Mouse (Mus musculus): ENCODE results near the gene Cfap299. TPM values are rescaled to one million over a fixed set of nuclear protein-coding genes. Genes with fewer than 3 reads are reported as not detected.

Cfap299 gene
- total and polyA plus RNA-seq, 3 experiments, result not detected

DNA sequence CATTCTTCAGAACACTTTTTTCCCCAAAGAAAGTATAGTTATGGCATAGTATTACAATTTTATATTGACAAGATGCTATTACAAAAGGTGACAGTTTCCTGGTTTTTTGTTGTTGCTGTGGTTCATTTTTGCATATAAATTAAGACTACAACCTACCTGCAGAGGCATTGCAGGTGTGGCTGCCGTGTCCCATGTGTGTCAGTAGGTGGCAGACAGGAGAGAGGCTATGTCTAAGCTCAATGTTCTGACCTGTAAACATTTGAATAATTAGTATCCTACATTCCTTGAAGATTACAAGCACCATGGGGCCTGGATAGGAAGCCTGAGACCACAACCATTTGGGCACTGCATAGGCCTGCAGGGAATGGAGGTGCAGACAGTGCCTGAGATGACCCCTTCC lies 212.2 kb downstream of the Cfap299 start:
- in situ Hi-C loops (cut with MboI; ENCODE audit: low pct_ligation_motif_present, low pct_unique_long_range_greater_than_20kb, low sequenced_read_pairs), result no loop called here
- Histone ChIP-seq H3K4me3 (replicated peaks in 1 of 3; ENCODE audit: low read depth in 2 of 3, low read length in 2 of 3, poor library complexity in 1 of 3) (no peak overlapping the region), H3K9me3 (replicated peaks; ENCODE audit: low read length) (no peaks in the 10 kb centered on the region), H3K27ac (ENCODE audit: insufficient read depth, low read depth) (no peak overlapping the region), H3K36me3 (replicated peaks in 1 of 2; ENCODE audit: control insufficient read depth in 1 of 2, insufficient read depth in 1 of 2, low read length in 1 of 2) (no peaks in the 10 kb centered on the region), H3K4me2 (ENCODE audit: insufficient read depth, low read depth, poor library complexity, severe bottlenecking) (no peak overlapping the region), H3K4me1 (ENCODE audit: control insufficient read depth in 1 of 2, insufficient read depth in 2 of 2) (peaks cover 0 to 10% of the 10 kb centered on the region in 2 experiments; a peak in 2 of 4 replicates), H3K79me2 (replicated peaks; ENCODE audit: control insufficient read depth, extremely low read depth, insufficient read depth, poor library complexity, severe bottlenecking) (no peaks in the 10 kb centered on the region), H3K9ac (ENCODE audit: insufficient read depth, low read depth) (no peak overlapping the region), H3K27me3 (replicated peaks) (no peaks in the 10 kb centered on the region)
- dilution Hi-C loops (cut with MboI; ENCODE audit: extremely low pct_ligation_motif_present, extremely low pct_unique_long_range_greater_than_20kb, low sequenced_read_pairs), result no loop called here
- peak; percentile 46 for TF ChIP-seq RAD21 (IDR thresholded peaks at IDR 0.05; ENCODE audit: low read depth, low read length)
- no peak for TF ChIP-seq CHD2 (IDR thresholded peaks at IDR 0.05; ENCODE audit: low read length)
- no peak for TF ChIP-seq KAT2A (IDR thresholded peaks at IDR 0.05; ENCODE audit: insufficient replicate concordance, low read length)
- TF ChIP-seq SMC3 (IDR thresholded peaks at IDR 0.05; ENCODE audit: low read depth, low read length), result peak; percentile 60
- peak in 1 of 2 experiments; percentile 57; a peak in 2 of 4 replicates for TF ChIP-seq CTCF (conservative IDR thresholded peaks at IDR 0.05 in 1 of 2, IDR thresholded peaks at IDR 0.05 in 1 of 2; ENCODE audit: low read depth in 2 of 2, low read length in 2 of 2)
- DNase-seq (ENCODE audit: extremely low read depth), result no peak

- Histone ChIP-seq H3K4me2 (ENCODE audit: insufficient read depth, low read depth, poor library complexity, severe bottlenecking) (no peak overlapping the region), H3K36me3 (replicated peaks in 1 of 2; ENCODE audit: control insufficient read depth in 1 of 2, insufficient read depth in 1 of 2, low read length in 1 of 2) (no peaks in the 10 kb centered on the region), H3K79me2 (replicated peaks; ENCODE audit: control insufficient read depth, extremely low read depth, insufficient read depth, poor library complexity, severe bottlenecking) (no peaks in the 10 kb centered on the region), H3K27me3 (replicated peaks) (no peaks in the 10 kb centered on the region), H3K9me3 (replicated peaks; ENCODE audit: low read length) (no peaks in the 10 kb centered on the region), H3K9ac (ENCODE audit: insufficient read depth, low read depth) (no peak overlapping the region), H3K4me1 (ENCODE audit: control insufficient read depth in 1 of 2, insufficient read depth in 2 of 2) (peaks cover 7 to 51% of the 10 kb centered on the region in 2 experiments), H3K27ac (ENCODE audit: insufficient read depth, low read depth) (no peak overlapping the region), H3K4me3 (replicated peaks in 1 of 3; ENCODE audit: low read depth in 2 of 3, low read length in 2 of 3, poor library complexity in 1 of 3) (no peak overlapping the region)
- in situ Hi-C loops (cut with MboI; ENCODE audit: low pct_ligation_motif_present, low pct_unique_long_range_greater_than_20kb, low sequenced_read_pairs), result no loop called here
- TF ChIP-seq RCOR1 (conservative IDR thresholded peaks at IDR 0.05; ENCODE audit: low read depth, low read length), result no peak
- dilution Hi-C loops (cut with MboI; ENCODE audit: extremely low pct_ligation_motif_present, extremely low pct_unique_long_range_greater_than_20kb, low sequenced_read_pairs), result no loop called here
- no peak for DNase-seq (ENCODE audit: extremely low read depth)
These were observed 221.2 kb downstream of the Cfap299 start for GRCm38 (mm10) chr5:98550285-98550684.

DNA sequence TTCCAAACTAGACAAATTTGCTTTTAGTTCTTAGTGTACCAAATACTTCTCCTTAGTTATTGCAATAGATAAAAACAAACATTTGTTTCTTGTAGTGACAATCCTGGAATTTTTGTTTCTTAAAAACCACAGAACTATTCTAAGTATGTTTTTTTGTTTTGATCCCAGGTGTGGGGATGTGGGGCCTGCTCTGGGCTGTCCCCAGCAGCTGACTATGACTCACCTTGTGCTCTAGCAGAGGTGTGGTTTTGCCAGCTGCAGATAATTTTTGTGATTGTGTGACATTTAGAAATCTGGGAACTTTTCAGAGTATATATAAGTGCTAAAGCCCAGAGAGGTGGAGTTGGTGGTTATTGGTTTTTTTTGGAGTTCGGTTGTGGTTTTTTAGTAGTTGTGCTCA lies 221.8 kb downstream of the Cfap299 start:
- no peaks in the 10 kb centered on the region for H3K27me3 ChIP-seq (replicated peaks)
- no peaks in the 10 kb centered on the region for H3K79me2 ChIP-seq (replicated peaks; ENCODE audit: control insufficient read depth, extremely low read depth, insufficient read depth, poor library complexity, severe bottlenecking)
- no peak overlapping the region; the same call in 1 of the 2 replicates for H3K4me2 ChIP-seq (ENCODE audit: insufficient read depth, low read depth, poor library complexity, severe bottlenecking)
- DNase-seq (ENCODE audit: extremely low read depth), result peak; percentile 69
- H3K9ac ChIP-seq (ENCODE audit: insufficient read depth, low read depth), result no peak overlapping the region
- H3K27ac ChIP-seq (ENCODE audit: insufficient read depth, low read depth), result no peak overlapping the region
- H3K9me3 ChIP-seq (replicated peaks; ENCODE audit: low read length), result no peaks in the 10 kb centered on the region
- H3K36me3 ChIP-seq (replicated peaks in 1 of 2; ENCODE audit: control insufficient read depth in 1 of 2, insufficient read depth in 1 of 2, low read length in 1 of 2), result no peaks in the 10 kb centered on the region
- in situ Hi-C loops (cut with MboI; ENCODE audit: low pct_ligation_motif_present, low pct_unique_long_range_greater_than_20kb, low sequenced_read_pairs) (no loop called here), dilution Hi-C loops (cut with MboI; ENCODE audit: extremely low pct_ligation_motif_present, extremely low pct_unique_long_range_greater_than_20kb, low sequenced_read_pairs) (no loop called here)
- no peak overlapping the region for H3K4me3 ChIP-seq (replicated peaks in 1 of 3; ENCODE audit: low read depth in 2 of 3, low read length in 2 of 3, poor library complexity in 1 of 3)
- TF ChIP-seq BHLHE40 (IDR thresholded peaks at IDR 0.05; ENCODE audit: low read depth, low read length), result peak; percentile 79
- no peak for TF ChIP-seq MYC (IDR thresholded peaks at IDR 0.05; ENCODE audit: low read depth, low read length)
- TF ChIP-seq RAD21 (IDR thresholded peaks at IDR 0.05; ENCODE audit: low read depth, low read length), result no peak
- peak; percentile 75 for TF ChIP-seq JUND (conservative IDR thresholded peaks at IDR 0.05; ENCODE audit: low read depth, low read length)
- peak; percentile 88 for TF ChIP-seq EP300 (IDR thresholded peaks at IDR 0.05; ENCODE audit: low read length)
- TF ChIP-seq ZMIZ1 (IDR thresholded peaks at IDR 0.05; ENCODE audit: low read depth, low read length), result no peak
- TF ChIP-seq POLR2AphosphoS2 (IDR thresholded peaks at IDR 0.05; ENCODE audit: low read depth, low read length), result no peak
- peak; percentile 79 for TF ChIP-seq MEF2A (IDR thresholded peaks at IDR 0.05; ENCODE audit: borderline replicate concordance, low read depth, low read length)
- peak; percentile 41; the same call in 1 of the 2 replicates for TF ChIP-seq IRF4 (IDR thresholded peaks at IDR 0.05; ENCODE audit: low read depth, low read length)
- peak; percentile 60; the same call in 1 of the 2 replicates for TF ChIP-seq CHD2 (IDR thresholded peaks at IDR 0.05; ENCODE audit: low read length)
- TF ChIP-seq ETS1 (conservative IDR thresholded peaks at IDR 0.05; ENCODE audit: low read depth, low read length), result peak; percentile 94
- peak; percentile 87 for TF ChIP-seq TCF12 (IDR thresholded peaks at IDR 0.05; ENCODE audit: low read depth, low read length)
- no peak for TF ChIP-seq HCFC1 (IDR thresholded peaks at IDR 0.05; ENCODE audit: low read depth, low read length)
- TF ChIP-seq JUN (IDR thresholded peaks at IDR 0.05; ENCODE audit: insufficient read depth, low read depth, low read length), result peak; percentile 51; the same call in 1 of the 2 replicates
- TF ChIP-seq MXI1 (IDR thresholded peaks at IDR 0.05; ENCODE audit: low read depth, low read length), result no peak
- no peak for TF ChIP-seq TBP (conservative IDR thresholded peaks at IDR 0.05; ENCODE audit: low read depth, low read length)
- no peak for TF ChIP-seq GABPA (IDR thresholded peaks at IDR 0.05; ENCODE audit: insufficient replicate concordance, low read depth, low read length)
- TF ChIP-seq ZNF384 (IDR thresholded peaks at IDR 0.05; ENCODE audit: low read depth, low read length), result peak; percentile 82
- peaks cover 7 to 51% of the 10 kb centered on the region in 2 experiments for H3K4me1 ChIP-seq (ENCODE audit: control insufficient read depth in 1 of 2, insufficient read depth in 2 of 2)
